Mouse (Mus musculus) embryonic facial prominence, embryonic 14.5 days (tissue): ENCODE results near the gene Sh3bp4. TPM values are rescaled to one million over a fixed set of nuclear protein-coding genes. Genes with fewer than 3 reads are reported as not detected.
A peak's percentile ranks its signal among the peaks of the same experiment; 100 is the strongest.

Experiments used
- ATAC-seq: fragments of 200-750 bp; cut with Nextera tagmentation; 2 replicates; pipeline ENCODE4 v1.8.0; 2017; ENCODE audit warnings: low read depth, moderate number of reproducible peaks, moderate TSS enrichment
- DNase-seq: peaks from one replicate; pipeline ENCODE4 v3.0.0-alpha.2; 2015; ENCODE audit warnings: low spot score
- H3K27ac ChIP-seq: fragments of 300-500 bp; sonication (generic); replicated peaks from 2 replicates; pipeline ENCODE4 v1.5.1; 2014; ENCODE audit warnings: low read depth, mild to moderate bottlenecking, low read length, moderate library complexity
- H3K27me3 ChIP-seq: fragments of 300-500 bp; sonication (generic); replicated peaks from 2 replicates; pipeline ENCODE4 v1.6.1; 2014; ENCODE audit warnings: low read length; ENCODE audit not compliant: control insufficient read depth, insufficient read depth
- H3K36me3 ChIP-seq: fragments of 300-500 bp; sonication (generic); 2 replicates; pipeline ENCODE4 v1.6.1; 2014; ENCODE audit warnings: low read length, mixed read lengths; ENCODE audit not compliant: control insufficient read depth, insufficient read depth
- H3K4me1 ChIP-seq: fragments of 300-500 bp; sonication (generic); 2 replicates; pipeline ENCODE4 v1.6.1; 2014; ENCODE audit warnings: antibody characterized with exemption, low read length; ENCODE audit not compliant: control insufficient read depth, insufficient read depth
- H3K4me2 ChIP-seq: fragments of 300-500 bp; sonication (generic); 2 replicates; pipeline ENCODE4 v1.6.1; 2014; ENCODE audit warnings: low read depth, mild to moderate bottlenecking, low read length, moderate library complexity, mixed read lengths
- H3K4me3 ChIP-seq: fragments of 300-500 bp; sonication (generic); 2 replicates; pipeline ENCODE4 v1.5.1; 2014; ENCODE audit warnings: low read depth, mild to moderate bottlenecking, low read length
- H3K9ac ChIP-seq: fragments of 300-500 bp; sonication (generic); 2 replicates; pipeline ENCODE4 v1.6.1; 2014; ENCODE audit warnings: low read depth, mild to moderate bottlenecking, low read length, moderate library complexity, mixed read lengths
- H3K9me3 ChIP-seq: fragments of 300-500 bp; sonication (generic); 2 replicates; pipeline ENCODE4 v1.6.1; 2016; ENCODE audit warnings: low read length; ENCODE audit not compliant: control insufficient read depth
- WGBS: fragments of 180-500 bp; shearing (Covaris S2); extraction: QIAGEN DNeasy Blood & Tissue Kit; methylation state at CpG from one replicate; pipeline ENCODE4 v1.1.7; 2014; 5-methylcytosine and 5-hydroxymethylcytosine counted together
- polyA plus RNA-seq: library from polyadenylated mRNA; unstranded; fragments of >200 nt; fragmentation: Nextera tagmentation; extraction: Ambion mirVana; gene quantifications from 2 replicates; pipeline ENCODE4 v1.2.1, GENCODE M21; 2014

Sh3bp4 gene
- polyA plus RNA-seq, 1 experiment from 2014 or later: 23.1 TPM

GRCm38 (mm10) chr1:89152576-89152975, 82.4 kb downstream of the Sh3bp4 start:
- Histone ChIP-seq H3K4me3 (no peak overlapping the region), H3K27me3 (no peaks in the 10 kb centered on the region), H3K9me3 (no peaks in the 10 kb centered on the region), H3K4me2 (no peak overlapping the region), H3K27ac (no peak overlapping the region), H3K36me3 (peaks cover 26% of the 10 kb centered on the region), H3K4me1 (no peaks in the 10 kb centered on the region), H3K9ac (no peak overlapping the region)
- WGBS: 91% methylated on average over 7 of the region's 7 CpGs
- DNase-seq: no peak
- ATAC-seq: no peak

GRCm38 (mm10) chr1:89153203-89153602, 83.0 kb downstream of the Sh3bp4 start:
- Histone ChIP-seq H3K9me3 (no peaks in the 10 kb centered on the region), H3K4me3 (no peak overlapping the region), H3K4me2 (no peak overlapping the region), H3K27me3 (no peaks in the 10 kb centered on the region), H3K27ac (no peak overlapping the region), H3K36me3 (peaks cover 26% of the 10 kb centered on the region), H3K9ac (no peak overlapping the region), H3K4me1 (no peaks in the 10 kb centered on the region)
- 86% methylated on average over 6 of the region's 6 CpGs for WGBS
- ATAC-seq (no peak), DNase-seq (no peak)

GRCm38 (mm10) chr1:89163483-89163882, 93.3 kb downstream of the Sh3bp4 start:
- no peak overlapping the region for H3K4me3 ChIP-seq
- DNase-seq (no peak), ATAC-seq (no peak)
- no peak overlapping the region for H3K9ac ChIP-seq
- 88% methylated on average over 6 of the region's 6 CpGs for WGBS
- no peaks in the 10 kb centered on the region for H3K36me3 ChIP-seq
- no peaks in the 10 kb centered on the region for H3K9me3 ChIP-seq
- H3K4me2 ChIP-seq: no peak overlapping the region
- H3K27ac ChIP-seq: no peak overlapping the region
- H3K4me1 ChIP-seq: peaks cover 9% of the 10 kb centered on the region
- H3K27me3 ChIP-seq: no peaks in the 10 kb centered on the region

- WGBS: 60% methylated on average over 5 of the region's 5 CpGs
Measured at GRCm38 (mm10) chr1:89164281-89164680, 94.1 kb downstream of the Sh3bp4 start.

GRCm38 (mm10) chr1:89164685-89165084, 94.5 kb downstream of the Sh3bp4 start:
- no peaks in the 10 kb centered on the region for H3K36me3 ChIP-seq
- no peak overlapping the region for H3K9ac ChIP-seq
- 6% methylated on average over 7 of the region's 7 CpGs for WGBS
- ATAC-seq (peak; percentile 87), DNase-seq (peak; percentile 86)
- H3K27me3 ChIP-seq: no peaks in the 10 kb centered on the region
- H3K4me2 ChIP-seq: no peak overlapping the region
- H3K4me1 ChIP-seq: peaks cover 9% of the 10 kb centered on the region
- no peak overlapping the region for H3K27ac ChIP-seq
- no peaks in the 10 kb centered on the region for H3K9me3 ChIP-seq
- H3K4me3 ChIP-seq: no peak overlapping the region

More at GRCm38 (mm10) chr1:89164281-89164680, 94.1 kb downstream of the Sh3bp4 start:
- no peaks in the 10 kb centered on the region for H3K36me3 ChIP-seq
- H3K9me3 ChIP-seq: no peaks in the 10 kb centered on the region
- H3K9ac ChIP-seq: no peak overlapping the region
- no peak overlapping the region for H3K27ac ChIP-seq
- no peaks in the 10 kb centered on the region for H3K27me3 ChIP-seq
- ATAC-seq (no peak), DNase-seq (no peak)
- no peak overlapping the region for H3K4me2 ChIP-seq
- H3K4me1 ChIP-seq: peaks cover 9% of the 10 kb centered on the region
- H3K4me3 ChIP-seq: no peak overlapping the region

GRCm38 (mm10) chr1:89166814-89167249, 96.6 kb downstream of the Sh3bp4 start:
- no peak overlapping the region for H3K9ac ChIP-seq
- peaks cover 9% of the 10 kb centered on the region for H3K4me1 ChIP-seq
- no peaks in the 10 kb centered on the region for H3K9me3 ChIP-seq
- H3K27me3 ChIP-seq: no peaks in the 10 kb centered on the region
- ATAC-seq: no peak
- no peaks in the 10 kb centered on the region for H3K36me3 ChIP-seq
- no peak overlapping the region for H3K27ac ChIP-seq
- WGBS: 34% methylated on average over 9 of the region's 9 CpGs
- H3K4me3 ChIP-seq: no peak overlapping the region
- no peak overlapping the region for H3K4me2 ChIP-seq
- no peak for DNase-seq

- ATAC-seq: no peak
- DNase-seq: no peak
- Histone ChIP-seq H3K27ac (no peak overlapping the region), H3K27me3 (no peaks in the 10 kb centered on the region), H3K9ac (no peak overlapping the region), H3K4me3 (no peak overlapping the region), H3K9me3 (no peaks in the 10 kb centered on the region), H3K4me2 (no peak overlapping the region), H3K4me1 (no peaks in the 10 kb centered on the region), H3K36me3 (no peaks in the 10 kb centered on the region)
- WGBS: 76% methylated on average over 8 of the region's 8 CpGs
Measured at GRCm38 (mm10) chr1:89171275-89171767, 101.1 kb downstream of the Sh3bp4 start.

- no peak overlapping the region for H3K9ac ChIP-seq
- 72% methylated on average over 7 of the region's 7 CpGs for WGBS
- ATAC-seq (no peak), DNase-seq (no peak)
- no peaks in the 10 kb centered on the region for H3K27me3 ChIP-seq
- H3K9me3 ChIP-seq: no peaks in the 10 kb centered on the region
- no peaks in the 10 kb centered on the region for H3K4me1 ChIP-seq
- H3K4me2 ChIP-seq: no peak overlapping the region
- no peak overlapping the region for H3K27ac ChIP-seq
- no peaks in the 10 kb centered on the region for H3K36me3 ChIP-seq
- no peak overlapping the region for H3K4me3 ChIP-seq
Measured at GRCm38 (mm10) chr1:89174621-89175020, 104.4 kb downstream of the Sh3bp4 start.

GRCm38 (mm10) chr1:89175355-89175754, 105.1 kb downstream of the Sh3bp4 start:
- no peak for ATAC-seq
- WGBS: 47% methylated on average over 2 of the region's 2 CpGs
- Histone ChIP-seq H3K27me3 (no peaks in the 10 kb centered on the region), H3K4me3 (no peak overlapping the region), H3K27ac (no peak overlapping the region), H3K4me2 (no peak overlapping the region), H3K4me1 (no peaks in the 10 kb centered on the region), H3K9ac (no peak overlapping the region), H3K36me3 (no peaks in the 10 kb centered on the region), H3K9me3 (no peaks in the 10 kb centered on the region)
- no peak for DNase-seq
